Mouse (Mus musculus) ovary, postnatal 36 days (tissue): ENCODE measurements around the gene En1.

Source experiments
- DNase-seq: peaks from one replicate; pipeline ENCODE4 v3.0.0; 2022; ENCODE audit warnings: low spot score, mixed read lengths

En1 gene

GRCm38 (mm10) chr1:120600149-120600445, 2.1 kb upstream of the En1 start:
- DNase-seq, result no peak

GRCm38 (mm10) chr1:120600516-120601252, 1.5 kb upstream of the En1 start:
- DNase-seq, result no peak

GRCm38 (mm10) chr1:120601253-120601836, 873 bp upstream of the En1 start:
- DNase-seq, result no peak

GRCm38 (mm10) chr1:120602876-120603655, 848 bp downstream of the En1 start:
- peak; percentile 41 for DNase-seq

GRCm38 (mm10) chr1:120603656-120604051, 1.4 kb downstream of the En1 start:
- DNase-seq, result no peak

GRCm38 (mm10) chr1:120604431-120605142, 2.4 kb downstream of the En1 start:
- DNase-seq, result no peak

- DNase-seq, result no peak
These were observed 2.9 kb downstream of the En1 start for GRCm38 (mm10) chr1:120605143-120605435.

- DNase-seq, result no peak
These were observed 3.5 kb downstream of the En1 start for GRCm38 (mm10) chr1:120605521-120606310.

GRCm38 (mm10) chr1:120606641-120607575, 4.7 kb downstream of the En1 start:
- DNase-seq, result peak; percentile 30

GRCm38 (mm10) chr1:120607576-120608400, 5.6 kb downstream of the En1 start:
- DNase-seq, result no peak

GRCm38 (mm10) chr1:120608461-120608860, 6.2 kb downstream of the En1 start:
- DNase-seq, result no peak

- DNase-seq, result no peak
These were observed 7.4 kb downstream of the En1 start for GRCm38 (mm10) chr1:120609611-120610010.

GRCm38 (mm10) chr1:120613461-120614306, 11.5 kb downstream of the En1 start:
- no peak for DNase-seq

GRCm38 (mm10) chr1:120614307-120615100, 12.3 kb downstream of the En1 start:
- DNase-seq, result no peak

- no peak for DNase-seq
These were observed 13.3 kb downstream of the En1 start for GRCm38 (mm10) chr1:120615521-120615920.

GRCm38 (mm10) chr1:120615927-120616326, 13.7 kb downstream of the En1 start:
- DNase-seq, result no peak

GRCm38 (mm10) chr1:120621383-120621782, 19.2 kb downstream of the En1 start:
- no peak for DNase-seq
